Mouse (Mus musculus) midbrain, embryonic 14.5 days (tissue): ENCODE data around the gene Slc24a3. TPM values are rescaled to one million over a fixed set of nuclear protein-coding genes. Genes with fewer than 3 reads are reported as not detected.
A peak's percentile ranks its signal among the peaks of the same experiment; 100 is the strongest.

Source experiments
- ATAC-seq: fragments of 200-750 bp; cut with Nextera tagmentation; 2 replicates; pipeline ENCODE4 v1.8.0; 2017; ENCODE audit warnings: moderate number of reproducible peaks, moderate library complexity; ENCODE audit not compliant: low FRiP score, low TSS enrichment
- DNase-seq: peaks from one replicate; pipeline ENCODE4 v3.0.0-alpha.2; 2015
- H3K27ac ChIP-seq: fragments of 300-500 bp; sonication (generic); replicated peaks from 2 replicates; pipeline ENCODE4 v1.5.1; 2014; ENCODE audit warnings: mild to moderate bottlenecking, low read depth, low read length, moderate library complexity
- H3K27me3 ChIP-seq: fragments of 300-500 bp; sonication (generic); 2 replicates; pipeline ENCODE4 v1.6.1; 2014; ENCODE audit warnings: low read length, control low read depth, mixed read lengths; ENCODE audit not compliant: control insufficient read depth, insufficient read depth
- H3K36me3 ChIP-seq: fragments of 300-500 bp; sonication (generic); 2 replicates; pipeline ENCODE4 v1.6.1; 2014; ENCODE audit warnings: low read length, control low read depth; ENCODE audit not compliant: control insufficient read depth, insufficient read depth
- H3K4me1 ChIP-seq: fragments of 300-500 bp; sonication (generic); 2 replicates; pipeline ENCODE4 v1.6.1; 2014; ENCODE audit warnings: mild to moderate bottlenecking, antibody characterized with exemption, low read length, control low read depth; ENCODE audit not compliant: control insufficient read depth, insufficient read depth
- H3K4me2 ChIP-seq: fragments of 300-500 bp; sonication (generic); 2 replicates; pipeline ENCODE4 v1.6.1; 2014; ENCODE audit warnings: mild to moderate bottlenecking, low read length, moderate library complexity
- H3K4me3 ChIP-seq: fragments of 300-500 bp; sonication (generic); replicated peaks from 2 replicates; pipeline ENCODE4 v1.5.1; 2014; ENCODE audit warnings: low read depth, low read length
- H3K9ac ChIP-seq: fragments of 300-500 bp; sonication (generic); replicated peaks from 2 replicates; pipeline ENCODE4 v1.6.1; 2014; ENCODE audit warnings: mild to moderate bottlenecking, low read length, moderate library complexity
- H3K9me3 ChIP-seq: fragments of 300-500 bp; sonication (generic); 2 replicates; pipeline ENCODE4 v1.6.1; 2016; ENCODE audit warnings: low read length, control low read depth, mixed read lengths; ENCODE audit not compliant: control insufficient read depth
- WGBS: fragments of 180-500 bp; shearing (Covaris S2); extraction: QIAGEN DNeasy Blood & Tissue Kit; methylation state at CpG from one replicate; pipeline ENCODE4 v1.1.7; 2014; 5-methylcytosine and 5-hydroxymethylcytosine counted together
- polyA plus RNA-seq: library from polyadenylated mRNA; unstranded; fragments of >200 nt; fragmentation: Nextera tagmentation; extraction: Ambion mirVana; gene quantifications from 2 replicates; pipeline ENCODE4 v1.2.1, GENCODE M21; 2014

The Slc24a3 gene
- polyA plus RNA-seq, 1 experiment from 2014 or later: 13.1 TPM

GRCm38 (mm10) chr2:145655373-145655960 lies 487.9 kb downstream of the Slc24a3 start:
- 0 out of 2 replicates have a peak, but pooled peaks cover 3% of the 10 kb centered on the region for H3K4me1 ChIP-seq
- no peaks in the 10 kb centered on the region for H3K36me3 ChIP-seq
- ATAC-seq: no peak; the same call in 1 of the 2 replicates
- WGBS: 32% methylated on average over 12 of the region's 12 CpGs
- H3K27me3 ChIP-seq: no peaks in the 10 kb centered on the region
- peak; percentile 16 for DNase-seq
- no peak overlapping the region for H3K27ac ChIP-seq
- H3K9ac ChIP-seq: no peak overlapping the region
- H3K4me3 ChIP-seq: no peak overlapping the region
- H3K4me2 ChIP-seq: no peak overlapping the region
- H3K9me3 ChIP-seq: no peaks in the 10 kb centered on the region

GRCm38 (mm10) chr2:145656121-145656520 lies 488.6 kb downstream of the Slc24a3 start:
- Histone ChIP-seq H3K27ac (no peak overlapping the region), H3K4me2 (no peak overlapping the region), H3K9ac (no peak overlapping the region), H3K9me3 (no peaks in the 10 kb centered on the region), H3K4me3 (no peak overlapping the region), H3K27me3 (no peaks in the 10 kb centered on the region), H3K4me1 (0 out of 2 replicates have a peak, but pooled peaks cover 3% of the 10 kb centered on the region), H3K36me3 (no peaks in the 10 kb centered on the region)
- 33% methylated on average over 3 of the region's 3 CpGs for WGBS
- ATAC-seq (no peak), DNase-seq (no peak)

- Histone ChIP-seq H3K27ac (no peak overlapping the region), H3K36me3 (no peaks in the 10 kb centered on the region), H3K9ac (no peak overlapping the region), H3K4me1 (0 out of 2 replicates have a peak, but pooled peaks cover 3% of the 10 kb centered on the region), H3K4me2 (no peak overlapping the region), H3K9me3 (no peaks in the 10 kb centered on the region), H3K4me3 (no peak overlapping the region), H3K27me3 (no peaks in the 10 kb centered on the region)
- ATAC-seq (no peak), DNase-seq (no peak)
- WGBS: 59% methylated on average over 1 of the region's 1 CpGs
These were observed 489.2 kb downstream of the Slc24a3 start for GRCm38 (mm10) chr2:145656716-145657115.

GRCm38 (mm10) chr2:145661242-145661641 lies 493.7 kb downstream of the Slc24a3 start:
- Histone ChIP-seq H3K27me3 (no peaks in the 10 kb centered on the region), H3K9me3 (no peaks in the 10 kb centered on the region), H3K27ac (no peak overlapping the region)

GRCm38 (mm10) chr2:145663899-145664298 lies 496.3 kb downstream of the Slc24a3 start:
- Histone ChIP-seq H3K27ac (no peak overlapping the region), H3K4me2 (no peak overlapping the region), H3K36me3 (no peaks in the 10 kb centered on the region), H3K9ac (no peak overlapping the region), H3K27me3 (no peaks in the 10 kb centered on the region), H3K9me3 (no peaks in the 10 kb centered on the region), H3K4me1 (0 out of 2 replicates have a peak, but pooled peaks cover 3% of the 10 kb centered on the region), H3K4me3 (no peak overlapping the region)
- WGBS: 79% methylated on average over 7 of the region's 7 CpGs
- DNase-seq: no peak
- ATAC-seq: no peak

More at GRCm38 (mm10) chr2:145661242-145661641, 493.7 kb downstream of the Slc24a3 start:
- DNase-seq: no peak
- Histone ChIP-seq H3K4me3 (no peak overlapping the region), H3K9ac (no peak overlapping the region), H3K4me2 (no peak overlapping the region), H3K36me3 (no peaks in the 10 kb centered on the region), H3K4me1 (0 out of 2 replicates have a peak, but pooled peaks cover 3% of the 10 kb centered on the region)
- 78% methylated on average over 6 of the region's 7 CpGs for WGBS
- ATAC-seq: no peak

GRCm38 (mm10) chr2:145664311-145664710 lies 496.8 kb downstream of the Slc24a3 start:
- Histone ChIP-seq H3K4me2 (no peak overlapping the region), H3K9ac (no peak overlapping the region), H3K27ac (no peak overlapping the region), H3K4me3 (no peak overlapping the region), H3K36me3 (no peaks in the 10 kb centered on the region), H3K4me1 (0 out of 2 replicates have a peak, but pooled peaks cover 3% of the 10 kb centered on the region), H3K27me3 (no peaks in the 10 kb centered on the region), H3K9me3 (no peaks in the 10 kb centered on the region)
- 77% methylated on average over 2 of the region's 2 CpGs for WGBS
- ATAC-seq (no peak), DNase-seq (no peak)

- Histone ChIP-seq H3K27ac (no peak overlapping the region), H3K27me3 (no peaks in the 10 kb centered on the region), H3K9me3 (no peaks in the 10 kb centered on the region), H3K4me1 (no peaks in the 10 kb centered on the region), H3K4me3 (no peak overlapping the region), H3K36me3 (no peaks in the 10 kb centered on the region), H3K4me2 (no peak overlapping the region), H3K9ac (no peak overlapping the region)
- no peak for DNase-seq
- 89% methylated on average over 4 of the region's 4 CpGs for WGBS
- no peak for ATAC-seq
These were observed 500.6 kb downstream of the Slc24a3 start for GRCm38 (mm10) chr2:145668135-145668534.

GRCm38 (mm10) chr2:145670131-145670530 lies 502.6 kb downstream of the Slc24a3 start:
- 89% methylated on average over 4 of the region's 4 CpGs for WGBS
- ATAC-seq: no peak

GRCm38 (mm10) chr2:145674496-145675141 lies 507.1 kb downstream of the Slc24a3 start:
- peak; percentile 37; the same call in 1 of the 2 replicates for ATAC-seq
- 4% methylated on average over 23 of the region's 23 CpGs for WGBS
- H3K27ac ChIP-seq: no peak overlapping the region

More at GRCm38 (mm10) chr2:145670131-145670530, 502.6 kb downstream of the Slc24a3 start:
- no peak overlapping the region for H3K4me3 ChIP-seq
- no peaks in the 10 kb centered on the region for H3K27me3 ChIP-seq
- H3K4me1 ChIP-seq: no peaks in the 10 kb centered on the region
- no peak overlapping the region for H3K9ac ChIP-seq
- no peak overlapping the region for H3K4me2 ChIP-seq
- no peak for DNase-seq
- no peaks in the 10 kb centered on the region for H3K9me3 ChIP-seq
- no peak overlapping the region for H3K27ac ChIP-seq
- H3K36me3 ChIP-seq: no peaks in the 10 kb centered on the region

More at GRCm38 (mm10) chr2:145674496-145675141, 507.1 kb downstream of the Slc24a3 start:
- Histone ChIP-seq H3K27me3 (no peaks in the 10 kb centered on the region), H3K4me3 (peak overlapping the region; percentile 68), H3K4me1 (no peaks in the 10 kb centered on the region), H3K9ac (peak overlapping the region; percentile 72), H3K36me3 (no peaks in the 10 kb centered on the region), H3K9me3 (no peaks in the 10 kb centered on the region), H3K4me2 (peak overlapping the region; percentile 93)
- peak; percentile 51 for DNase-seq
